In the genomic region with DNA sequence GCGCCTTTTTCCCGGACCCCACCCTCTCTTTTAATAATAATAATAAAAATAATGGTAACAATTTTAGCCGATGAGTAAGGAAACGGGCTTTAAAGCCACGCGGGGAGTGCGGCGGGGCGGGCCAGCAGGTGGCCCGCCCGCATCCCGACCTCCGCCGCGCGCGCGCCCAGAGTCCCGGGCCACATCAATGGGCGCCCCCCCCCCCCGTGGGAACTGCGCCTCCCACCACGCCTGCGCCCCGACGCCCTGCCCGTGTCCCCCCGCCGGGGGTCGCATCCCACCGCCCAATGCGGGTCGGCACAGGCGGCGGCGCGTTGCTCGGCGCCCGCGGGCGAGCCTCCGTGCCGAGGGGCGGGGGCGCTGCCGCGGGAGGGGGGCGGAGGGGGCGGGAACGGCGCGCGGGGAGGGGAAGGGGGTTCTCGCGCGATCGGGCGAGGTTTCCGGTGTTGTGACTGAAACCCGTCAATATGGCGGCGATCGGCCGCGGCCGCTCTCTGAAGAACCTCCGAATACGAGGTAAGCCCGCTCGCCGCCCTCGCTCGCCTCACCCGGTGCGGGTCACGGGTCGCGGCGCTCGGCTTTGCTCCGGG, we compare ENCODE assay signal across 8 mouse cellular contexts. TPM values are rescaled to one million over a fixed set of nuclear protein-coding genes. Genes with fewer than 3 reads are reported as not detected.
A peak's percentile ranks its signal among the peaks of the same experiment; 100 is the strongest.
DNase-seq lines count a peak whose midpoint lies in the region; ATAC-seq and TF ChIP-seq lines count a peak whose summit lies in the region.

A gene (plus strand): TSS at position 444 of the 590 bp plus-strand sequence.

- in situ Hi-C loops in Patski (cut with MboI; ENCODE audit: low pct_unique_long_range_greater_than_20kb), result loop anchor here (5.0 kb wide), 1 partner anchor 81 kb away; no protein-coding TSS in a partner anchor

- POLR2A ChIA-PET in Patski (lab: Charles Lee), result interaction anchor here (0.6 kb wide), 1 partner anchor 10 kb away, joined by 3 read pairs; no protein-coding TSS in a partner anchor

- H3K36me3 ChIP-seq in hindbrain, embryonic 14.5 days (replicated peaks; ENCODE audit: control insufficient read depth, insufficient read depth), result no peaks in the 10 kb centered on the region

- WGBS in hindbrain, embryonic 14.5 days, result 0% methylated on average over 50 of the region's 82 CpGs

- peak within 1 kb of the TSS; percentile 67 for H3K4me2 ChIP-seq in hindbrain, embryonic 14.5 days (replicated peaks)

- no peaks in the 10 kb centered on the region for H3K27me3 ChIP-seq in Patski
- H3K27me3 ChIP-seq in hindbrain, embryonic 14.5 days (ENCODE audit: control insufficient read depth, insufficient read depth, low read length), result no peaks in the 10 kb centered on the region

- H3K9me3 ChIP-seq in hindbrain, embryonic 14.5 days (ENCODE audit: control insufficient read depth, low read length), result no peaks in the 10 kb centered on the region

- CTCF ChIA-PET in Patski (lab: Charles Lee), result interaction anchor here (1.3 kb wide), 1 partner anchor 78 kb away, joined by 3 read pairs; no protein-coding TSS in a partner anchor

- TF ChIP-seq CTCF in Patski (IDR thresholded peaks at IDR 0.05), result no peak
- TF ChIP-seq CTCF in left cerebral cortex, adult 2 months (IDR thresholded peaks at IDR 0.05), result no peak

- intact Hi-C loops in left cerebral cortex, adult 2 months (cut with DNase I), result loop anchor here (5.0 to 10.0 kb wide), 4 partner anchors 79 to 424 kb away; no protein-coding TSS in a partner anchor

- peak within 1 kb of the TSS; percentile 89 for H3K4me3 ChIP-seq in hindbrain, embryonic 14.5 days (replicated peaks; ENCODE audit: low read length)
- peak within 1 kb of the TSS; percentile 93 for H3K4me3 ChIP-seq in left cerebral cortex, adult 2 months

- DNase-seq in Patski (ENCODE audit: low read depth, low spot score), result no peak
- DNase-seq in cerebellum, postnatal 10 days, result peak; percentile 93 to 96
- DNase-seq in frontal cortex, postnatal 25 days (ENCODE audit: low spot score in 2 of 2), result peak; percentile 49 to 57
- peak; percentile 84 for DNase-seq in hindbrain, embryonic 14.5 days (ENCODE audit: low spot score)
- DNase-seq in left cerebral cortex, adult 2 months (ENCODE audit: extremely low spot score in 1 of 2, low spot score in 2 of 2), result peak; percentile 70 to 80
- peak; percentile 67 for DNase-seq in right cerebral cortex, adult 18-20 months
- peak; percentile 64 for DNase-seq in urinary bladder, postnatal 10 days (ENCODE audit: low spot score)

- H3K4me1 ChIP-seq in hindbrain, embryonic 14.5 days (replicated peaks; ENCODE audit: control insufficient read depth, insufficient read depth, low read length), result peaks cover 15% of the 10 kb centered on the region

- ATAC-seq in Patski, result peak; percentile 77
- peak; percentile 91 for ATAC-seq in hindbrain, embryonic 14.5 days (ENCODE audit: low FRiP score)
- ATAC-seq in megakaryocyte, adult 5-6 weeks (ENCODE audit: poor library complexity, severe bottlenecking), result peak; percentile 66

- peak within 1 kb of the TSS; percentile 95 for H3K27ac ChIP-seq in hindbrain, embryonic 14.5 days
- H3K27ac ChIP-seq in left cerebral cortex, adult 2 months, result peak within 1 kb of the TSS; percentile 93

- H3K9ac ChIP-seq in hindbrain, embryonic 14.5 days, result peak within 1 kb of the TSS; percentile 94

RNA-seq across cellular contexts. Expression of the gene that starts here (rescaled TPM):
- 13.1 TPM for polyA plus RNA-seq in Patski (2021)
- polyA plus RNA-seq in hindbrain, embryonic 14.5 days (2014; fragmentation: Nextera tagmentation; extraction: Ambion mirVana), result 53.9 and 54.8 TPM in 2 replicates
- total RNA-seq in left cerebral cortex, adult 2 months (2021), result 10 to 100 TPM; 39.6 to 47.5 TPM
- total RNA-seq in megakaryocyte, adult 5-6 weeks (2015), result 24.3 and 28.7 TPM in 2 replicates
- total RNA-seq in megakaryocyte, adult 5-6 weeks (2017), result 26.0 and 30.8 TPM in 2 replicates
